Mouse (Mus musculus): ENCODE results near the gene Plscr2. TPM values are rescaled to one million over a fixed set of nuclear protein-coding genes. Genes with fewer than 3 reads are reported as not detected.

Gene Plscr2
- polyA plus RNA-seq (2012; ENCODE audit: insufficient read depth, insufficient read length, missing spikeins) = not detected in 2 replicates

DNA sequence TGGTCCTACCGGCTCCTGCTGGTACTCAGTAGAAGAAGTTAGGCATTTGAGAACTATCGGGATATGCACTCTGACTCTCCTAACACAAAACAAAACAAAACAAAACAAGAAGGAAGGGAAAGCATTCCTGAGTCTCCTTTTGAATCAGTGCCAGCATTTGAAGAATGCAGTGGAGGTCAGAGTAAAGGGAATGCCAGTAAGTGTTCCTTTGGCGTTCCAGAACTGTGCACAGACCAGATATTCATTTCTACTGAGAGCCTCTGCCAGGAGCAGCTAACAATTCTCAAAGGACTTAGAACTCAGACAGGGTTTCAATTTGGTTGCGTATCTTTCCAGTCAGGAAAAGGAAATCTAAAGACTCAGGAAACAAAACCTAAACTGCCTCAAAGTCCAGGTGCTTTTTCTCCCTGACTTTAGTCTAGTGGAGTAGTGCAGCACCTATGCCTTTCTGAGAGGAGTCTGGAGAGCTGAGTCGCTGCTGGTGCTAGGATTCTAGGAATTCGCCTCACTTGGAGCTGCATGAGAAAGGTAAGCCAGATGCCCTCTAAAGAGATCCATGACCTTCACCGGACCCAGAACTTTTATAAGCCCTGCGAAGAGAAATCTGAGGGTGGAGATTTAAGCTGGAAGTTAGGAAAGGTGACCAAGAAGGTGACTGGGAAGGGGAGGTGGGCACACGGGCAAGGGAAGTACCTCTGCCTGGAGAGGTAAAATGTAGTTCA is at the start of gene Plscr2:
TSS of gene Plscr2 (plus strand) at position 117 of the 722 bp plus-strand sequence.
- Histone ChIP-seq H3K27ac (ENCODE audit: insufficient read depth, low read depth, low read length) (no peak within 1 kb of the TSS), H3K4me1 (ENCODE audit: control insufficient read depth, insufficient read depth, low read length) (peaks cover 7% of the 10 kb centered on the region), H3K4me3 (ENCODE audit: insufficient read depth, low read length) (no peak within 1 kb of the TSS)
- TF ChIP-seq POLR2A (IDR thresholded peaks at IDR 0.05; ENCODE audit: borderline replicate concordance, low read depth, low read length) (no peak), CTCF (IDR thresholded peaks at IDR 0.05; ENCODE audit: low read depth, low read length) (no peak)

DNA sequence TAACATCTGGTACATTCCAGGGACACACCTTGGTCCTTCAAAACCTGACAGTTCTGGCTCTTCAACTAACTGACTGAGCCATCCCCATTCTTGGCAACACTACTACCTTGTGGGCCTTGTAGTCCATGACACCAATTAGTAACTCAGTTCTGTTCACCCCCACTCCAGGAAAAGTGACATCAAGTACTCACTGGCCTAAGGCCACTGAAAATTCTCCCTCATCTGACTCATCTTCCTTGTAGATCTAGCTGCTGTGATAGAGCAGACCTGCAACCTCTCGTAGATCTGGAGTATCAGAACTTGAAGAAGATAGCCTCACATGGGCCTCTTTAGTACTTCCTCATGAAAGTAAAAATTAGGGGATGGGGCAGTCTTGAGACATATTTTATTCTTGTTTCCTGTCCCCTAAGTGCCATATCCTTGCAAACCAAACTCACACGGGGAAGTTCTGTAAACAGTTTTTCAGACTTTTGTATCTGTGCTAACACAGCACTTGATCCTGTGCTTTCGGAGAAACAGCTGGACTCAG is 49.2 kb upstream of the Plscr2 start:
- TF ChIP-seq POLR2A (IDR thresholded peaks at IDR 0.05; ENCODE audit: borderline replicate concordance, low read depth, low read length) (no peak), CTCF (IDR thresholded peaks at IDR 0.05; ENCODE audit: low read depth, low read length) (no peak)
- Histone ChIP-seq H3K4me1 (ENCODE audit: control insufficient read depth, insufficient read depth, low read length) (peaks cover 4% of the 10 kb centered on the region), H3K27ac (ENCODE audit: insufficient read depth, low read depth, low read length) (no peak overlapping the region), H3K4me3 (ENCODE audit: insufficient read depth, low read length) (no peak overlapping the region)

- no peak for TF ChIP-seq CTCF (IDR thresholded peaks at IDR 0.05; ENCODE audit: low read depth, low read length)
- TF ChIP-seq POLR2A (IDR thresholded peaks at IDR 0.05; ENCODE audit: borderline replicate concordance, low read depth, low read length) = no peak
- no peak overlapping the region for H3K4me3 ChIP-seq (ENCODE audit: insufficient read depth, low read length)
Measured at GRCm38 (mm10) chr9:92226795-92227194, 48.6 kb upstream of the Plscr2 start.

DNA sequence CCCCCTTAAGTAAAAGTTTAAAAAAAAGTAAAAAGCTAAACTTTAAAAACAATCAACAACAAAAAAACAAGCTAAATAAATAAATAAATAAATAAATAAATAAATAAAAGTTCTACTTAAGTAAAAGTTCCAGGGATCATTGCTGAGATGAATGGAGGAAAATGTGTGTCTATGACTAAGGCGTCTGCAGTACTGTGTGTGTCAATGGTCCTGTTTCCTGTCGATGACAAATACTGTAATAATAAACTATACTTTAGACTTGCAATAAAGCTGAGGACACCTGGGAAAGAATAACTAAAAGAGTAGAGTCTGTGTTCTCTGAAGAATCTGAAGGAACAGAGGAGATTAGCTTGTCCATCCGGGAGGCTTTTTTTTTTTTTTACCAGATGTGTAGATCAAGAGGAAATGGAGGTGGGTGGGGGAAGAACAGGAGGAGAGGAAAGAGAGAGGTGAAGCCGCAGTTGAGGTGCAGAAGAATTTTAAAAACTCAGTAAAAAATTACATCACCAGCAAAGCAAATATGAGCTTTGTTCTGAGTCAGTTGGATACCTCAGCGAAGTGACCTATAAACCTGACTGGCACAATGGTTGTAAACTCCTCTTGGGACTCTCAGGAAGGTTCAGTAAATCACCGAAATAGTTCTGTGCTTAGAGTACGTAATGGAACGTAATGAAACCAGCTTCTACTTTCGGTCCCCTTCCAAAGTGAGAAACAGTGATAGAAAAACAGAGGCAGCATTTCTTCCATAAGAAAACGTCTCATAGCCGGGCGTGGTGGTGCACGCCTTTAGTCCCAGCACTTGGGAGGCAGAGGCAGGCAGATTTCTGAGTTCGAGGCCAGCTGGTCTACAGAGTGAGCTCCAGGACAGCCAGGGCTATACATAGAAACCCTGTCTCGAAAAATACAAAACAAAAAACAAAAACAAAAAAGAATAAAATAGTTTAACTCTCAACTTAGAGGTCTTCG is 46.3 kb upstream of the Plscr2 start:
- H3K27ac ChIP-seq (ENCODE audit: insufficient read depth, low read depth, low read length) = no peak overlapping the region
- H3K4me1 ChIP-seq (ENCODE audit: control insufficient read depth, insufficient read depth, low read length) = peaks cover 4% of the 10 kb centered on the region
- TF ChIP-seq POLR2A (IDR thresholded peaks at IDR 0.05; ENCODE audit: borderline replicate concordance, low read depth, low read length) (no peak), CTCF (IDR thresholded peaks at IDR 0.05; ENCODE audit: low read depth, low read length) (no peak)
- no peak overlapping the region for H3K4me3 ChIP-seq (ENCODE audit: insufficient read depth, low read length)

More at GRCm38 (mm10) chr9:92226795-92227194, 48.6 kb upstream of the Plscr2 start:
- H3K27ac ChIP-seq (ENCODE audit: insufficient read depth, low read depth, low read length) = no peak overlapping the region
- peaks cover 4% of the 10 kb centered on the region for H3K4me1 ChIP-seq (ENCODE audit: control insufficient read depth, insufficient read depth, low read length)

DNA sequence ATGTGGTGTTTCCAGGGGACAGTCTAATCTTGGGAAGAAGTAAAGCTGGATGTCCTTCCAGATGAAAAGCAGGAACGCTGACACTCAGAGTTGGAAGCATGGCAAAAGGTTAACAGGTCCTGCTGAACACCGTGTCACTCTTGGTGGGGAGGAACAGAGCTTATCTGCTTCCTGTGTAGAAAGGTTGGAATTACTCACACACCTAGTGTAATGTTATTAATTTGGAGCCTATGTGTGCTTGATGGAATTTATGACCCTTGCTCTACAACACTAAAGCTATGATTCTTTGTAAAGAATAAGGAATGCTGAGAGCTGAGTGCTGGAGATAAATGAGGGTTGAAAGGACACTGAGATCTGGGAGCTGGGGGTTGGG is 45.6 kb upstream of the Plscr2 start:
- Histone ChIP-seq H3K27ac (ENCODE audit: insufficient read depth, low read depth, low read length) (no peak overlapping the region), H3K4me1 (ENCODE audit: control insufficient read depth, insufficient read depth, low read length) (peaks cover 4% of the 10 kb centered on the region), H3K4me3 (ENCODE audit: insufficient read depth, low read length) (no peak overlapping the region)
- no peak for TF ChIP-seq CTCF (IDR thresholded peaks at IDR 0.05; ENCODE audit: low read depth, low read length)
- no peak for TF ChIP-seq POLR2A (IDR thresholded peaks at IDR 0.05; ENCODE audit: borderline replicate concordance, low read depth, low read length)

DNA sequence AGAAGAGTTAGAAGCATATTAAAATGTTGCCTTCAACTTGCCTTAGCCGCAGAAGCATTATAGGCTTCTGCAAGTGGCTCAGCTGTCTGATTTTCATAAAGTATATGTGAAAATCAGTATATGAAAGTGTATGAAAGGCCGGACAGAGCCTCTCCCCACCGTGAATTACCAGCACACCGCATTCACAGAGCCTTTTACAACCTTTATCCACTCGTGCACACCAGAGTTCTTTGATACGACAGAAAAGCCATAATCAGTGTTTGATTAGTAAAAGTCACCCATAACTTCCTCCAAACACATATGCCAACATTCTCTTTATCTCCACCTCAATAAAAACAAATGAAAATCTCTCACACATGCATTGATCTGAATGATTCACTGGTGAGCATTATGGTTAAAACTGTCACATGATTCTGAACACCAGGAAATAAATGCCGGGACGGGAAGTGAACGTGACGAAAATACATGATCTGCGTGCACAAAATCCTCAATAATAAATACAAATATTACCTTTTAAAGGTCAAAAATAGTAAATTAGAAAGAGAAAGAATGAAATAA is 40.4 kb upstream of the Plscr2 start:
- no peak for TF ChIP-seq CTCF (IDR thresholded peaks at IDR 0.05; ENCODE audit: low read depth, low read length)
- TF ChIP-seq POLR2A (IDR thresholded peaks at IDR 0.05; ENCODE audit: borderline replicate concordance, low read depth, low read length) = no peak
- no peaks in the 10 kb centered on the region for H3K4me1 ChIP-seq (ENCODE audit: control insufficient read depth, insufficient read depth, low read length)
- H3K4me3 ChIP-seq (ENCODE audit: insufficient read depth, low read length) = no peak overlapping the region
- no peak overlapping the region for H3K27ac ChIP-seq (ENCODE audit: insufficient read depth, low read depth, low read length)

GRCm38 (mm10) chr9:92248773-92249446 is 26.5 kb upstream of the Plscr2 start:
- no peak overlapping the region for H3K27ac ChIP-seq (ENCODE audit: insufficient read depth, low read depth, low read length)
- TF ChIP-seq POLR2A (IDR thresholded peaks at IDR 0.05; ENCODE audit: borderline replicate concordance, low read depth, low read length) (no peak), CTCF (IDR thresholded peaks at IDR 0.05; ENCODE audit: low read depth, low read length) (no peak)
- peaks cover 14% of the 10 kb centered on the region for H3K4me1 ChIP-seq (ENCODE audit: control insufficient read depth, insufficient read depth, low read length)
- no peak overlapping the region for H3K4me3 ChIP-seq (ENCODE audit: insufficient read depth, low read length)

DNA sequence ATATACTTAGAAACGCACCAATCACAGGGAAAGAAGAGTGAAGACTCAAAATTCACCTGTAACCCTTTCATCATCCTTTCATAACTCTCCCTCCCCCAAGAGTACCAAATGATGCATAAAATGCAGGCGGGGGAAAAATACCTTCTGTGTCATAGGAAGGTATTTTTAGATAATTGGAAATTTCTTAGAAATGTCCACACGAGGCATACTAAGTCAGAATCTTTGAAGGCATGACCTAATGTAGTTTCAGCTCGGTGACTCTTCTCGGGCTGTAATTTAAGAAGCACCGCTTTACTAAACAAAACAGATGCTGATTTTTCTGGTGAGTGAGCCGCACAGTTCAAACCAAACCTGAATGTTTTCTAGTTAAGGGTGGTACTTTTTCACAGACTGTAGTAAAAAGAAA is 26.0 kb upstream of the Plscr2 start, which contains the start of gene Plscr1:
TSS of gene Plscr1 (plus strand) at position 304 of the 406 bp plus-strand sequence.
- peak within 1 kb of the TSS; percentile 96 for H3K27ac ChIP-seq (ENCODE audit: insufficient read depth, low read depth, low read length)
- H3K4me1 ChIP-seq (ENCODE audit: control insufficient read depth, insufficient read depth, low read length) = peaks cover 17% of the 10 kb centered on the region
- peak within 1 kb of the TSS; percentile 89 for H3K4me3 ChIP-seq (ENCODE audit: insufficient read depth, low read length)
- TF ChIP-seq POLR2A (IDR thresholded peaks at IDR 0.05; ENCODE audit: borderline replicate concordance, low read depth, low read length) = no peak
- no peak for TF ChIP-seq CTCF (IDR thresholded peaks at IDR 0.05; ENCODE audit: low read depth, low read length)
